Mouse (Mus musculus) thymus, postnatal 25 days (tissue): ENCODE measurements around the gene Ttc4.

Experiments used
- DNase-seq: peaks from one replicate; pipeline ENCODE4 v3.0.0; 2022

Ttc4 gene

DNA sequence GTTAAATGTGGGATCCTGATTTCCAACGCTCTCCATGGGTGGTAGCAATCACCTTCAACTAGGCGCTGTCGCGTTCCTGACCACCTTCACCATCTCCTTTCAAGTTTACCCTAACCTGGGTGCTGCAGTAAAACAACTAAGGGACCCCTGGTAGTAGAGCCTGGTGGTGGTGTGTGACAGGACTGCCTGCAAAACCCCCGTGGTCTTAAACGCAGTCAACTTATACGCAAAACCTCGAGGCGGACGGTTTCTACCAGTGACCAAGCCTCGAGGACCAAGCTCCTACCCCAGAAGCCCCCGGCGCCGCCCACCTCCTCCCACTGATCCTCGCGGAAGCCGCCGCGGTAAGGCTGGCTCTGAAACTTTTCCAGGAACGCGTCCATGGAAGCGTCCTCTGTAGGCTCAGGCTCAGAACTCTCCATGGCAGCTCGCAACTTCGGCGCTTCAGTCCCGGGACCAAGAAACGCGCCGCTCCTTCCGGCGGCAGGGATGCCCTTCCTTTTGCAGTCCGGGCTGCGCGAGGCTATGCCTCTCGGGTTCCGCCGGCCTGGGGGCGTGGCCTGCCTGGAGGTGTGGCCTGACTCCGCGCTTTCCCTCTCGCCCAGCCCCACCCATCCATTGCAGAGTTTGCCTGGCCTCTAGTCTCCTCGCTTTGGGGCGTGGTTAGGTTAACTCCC lies at the start of gene Ttc4:
Ttc4 (minus strand) TSS at position 503 of the 677 bp plus-strand sequence.
- peak; percentile 91 for DNase-seq

DNA sequence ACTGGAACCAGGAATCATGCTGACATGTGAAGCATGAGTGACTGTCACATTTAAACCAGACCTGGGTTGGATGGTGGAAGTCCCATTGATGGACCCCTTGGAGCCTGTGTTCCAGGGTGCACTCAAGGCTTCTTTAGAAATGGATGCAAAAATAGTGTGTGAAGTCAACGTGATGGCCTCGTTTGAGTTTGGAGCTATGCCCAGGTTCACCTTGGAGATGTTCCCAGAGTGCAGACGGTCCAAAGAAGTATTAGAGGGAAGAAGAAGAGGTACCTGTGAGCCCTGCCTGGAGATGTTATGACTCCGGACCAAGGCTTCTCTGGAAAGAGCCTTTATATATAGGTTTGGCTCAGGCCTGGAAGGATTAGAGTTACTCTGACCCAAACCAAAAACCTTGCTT lies 41.9 kb upstream of the Ttc4 start:
- no peak for DNase-seq

GRCm38 (mm10) chr4:106713622-106714021 lies 34.9 kb upstream of the Ttc4 start:
- DNase-seq = no peak

DNA sequence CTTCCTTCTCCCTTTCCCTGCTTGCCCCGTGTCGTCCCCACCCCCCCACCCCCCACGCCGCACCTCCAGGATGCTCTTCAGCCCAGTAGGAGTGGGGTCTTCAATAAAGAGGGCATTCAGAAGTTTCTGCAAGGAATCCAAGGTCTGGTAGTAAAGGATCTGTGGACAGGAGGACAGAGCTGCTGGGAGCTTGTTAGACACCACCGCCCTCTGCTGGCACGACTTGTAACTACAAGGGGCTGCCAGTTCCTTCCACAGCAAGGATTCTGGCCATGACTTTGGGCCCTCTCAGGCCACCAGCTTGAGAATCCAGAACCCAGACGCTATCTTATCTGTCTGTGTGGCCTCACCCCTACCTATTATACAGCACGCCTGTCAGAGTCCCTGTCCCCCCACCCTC lies 29.7 kb upstream of the Ttc4 start:
- peak; percentile 74 for DNase-seq

DNA sequence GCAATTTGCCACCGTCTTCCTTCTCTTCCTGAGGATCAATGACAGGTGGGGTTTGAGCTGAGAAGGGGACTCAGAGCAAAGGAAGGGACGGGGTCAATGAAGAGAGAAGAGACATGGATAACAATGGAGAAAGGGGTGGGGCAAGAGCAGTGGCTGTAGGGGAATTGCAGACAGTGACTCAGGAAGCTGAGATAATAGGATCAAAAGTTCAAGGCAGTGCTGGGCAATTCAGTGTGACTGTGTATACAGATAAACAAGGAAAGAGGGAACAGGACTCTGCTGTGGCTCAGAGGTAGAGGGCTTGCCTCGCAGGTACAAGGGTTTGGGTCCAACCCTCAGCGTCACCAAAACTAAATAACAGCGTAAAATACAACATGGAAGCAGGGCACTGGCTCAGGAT lies 29.2 kb upstream of the Ttc4 start:
- no peak for DNase-seq

DNA sequence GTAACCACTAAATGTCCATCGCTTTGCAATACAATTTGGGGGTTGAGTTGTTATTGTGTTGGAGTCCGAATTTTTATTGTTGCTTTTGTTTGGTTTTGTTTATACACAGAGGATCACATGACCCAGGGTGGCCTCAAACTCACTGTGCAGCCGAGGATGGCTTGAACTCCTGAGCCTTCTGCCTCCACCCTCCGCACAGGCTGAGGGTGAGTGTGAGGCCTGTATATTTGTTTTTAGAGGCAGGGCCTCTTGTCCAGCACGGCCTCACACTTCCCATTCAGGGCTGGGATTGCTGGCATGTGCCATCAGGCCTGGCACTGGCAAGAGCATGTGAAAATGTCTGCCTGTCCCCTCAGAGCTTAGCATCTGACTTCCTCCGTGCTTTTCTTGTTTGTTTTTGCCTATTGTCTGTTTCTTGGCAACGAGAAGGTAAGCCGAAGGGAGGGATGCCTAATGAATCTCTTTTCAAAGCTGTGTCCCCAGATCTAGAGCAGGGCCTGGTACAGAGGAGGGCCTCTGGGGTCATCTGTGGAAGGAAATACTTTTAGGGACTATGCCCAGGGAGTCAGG lies 26.4 kb upstream of the Ttc4 start:
- DNase-seq = no peak

- DNase-seq = no peak
Observed at GRCm38 (mm10) chr4:106704416-106704815, 25.7 kb upstream of the Ttc4 start.

GRCm38 (mm10) chr4:106703956-106704355 lies 25.2 kb upstream of the Ttc4 start:
- DNase-seq = no peak

DNA sequence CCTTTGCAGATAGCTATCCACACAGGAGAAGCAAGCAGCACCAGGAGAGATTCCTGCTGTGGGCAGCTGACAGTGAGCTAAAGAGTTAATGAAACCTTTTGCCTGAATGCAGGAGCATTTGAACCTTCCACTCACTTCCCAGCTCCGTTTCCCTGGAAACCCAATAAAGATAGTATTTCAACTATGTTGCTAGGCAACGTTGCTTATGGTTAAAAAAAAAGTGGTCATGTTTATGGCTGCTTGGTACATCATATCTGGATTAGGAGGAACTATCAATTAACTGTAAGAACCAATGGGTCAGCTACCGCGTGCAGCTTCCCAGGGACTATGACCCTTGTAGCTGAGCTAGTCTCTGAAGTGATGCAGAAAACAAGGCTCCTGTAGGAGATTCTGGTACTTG lies 22.1 kb upstream of the Ttc4 start:
- DNase-seq = no peak

- DNase-seq = peak; percentile 31
Observed at GRCm38 (mm10) chr4:106699989-106700388, 21.2 kb upstream of the Ttc4 start.

DNA sequence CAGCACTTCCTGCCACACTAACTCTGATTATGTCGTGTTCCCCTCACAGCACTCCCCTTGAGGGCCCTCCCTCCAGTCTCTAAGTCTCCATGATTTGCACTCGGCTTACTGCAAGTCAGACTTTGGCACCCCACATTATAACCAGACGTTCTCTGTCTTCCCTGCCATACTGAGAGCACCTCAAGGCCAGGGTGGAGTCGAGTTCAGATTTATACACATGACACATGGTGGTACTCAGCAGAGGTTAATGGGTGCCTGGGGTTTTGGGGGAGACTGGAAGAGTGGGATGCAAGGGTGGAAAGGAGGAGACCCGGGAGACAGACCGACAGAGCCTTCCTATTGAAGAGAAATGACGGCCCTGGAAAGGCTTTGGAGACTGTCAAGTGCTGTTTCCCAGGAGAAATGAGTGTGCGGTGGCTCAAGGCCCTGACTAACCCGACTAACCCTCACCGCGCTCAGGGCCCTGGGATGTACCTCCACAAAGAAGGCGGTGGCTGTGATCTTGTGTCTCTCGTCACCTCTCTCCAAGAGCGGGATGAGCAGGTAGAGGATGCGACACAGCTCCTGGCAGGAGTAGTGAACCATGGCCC lies 15.2 kb upstream of the Ttc4 start:
- DNase-seq = no peak

GRCm38 (mm10) chr4:106688636-106689296 lies 10.0 kb upstream of the Ttc4 start:
- no peak for DNase-seq

- DNase-seq = no peak
Observed at GRCm38 (mm10) chr4:106680955-106681354, 2.2 kb upstream of the Ttc4 start.

DNA sequence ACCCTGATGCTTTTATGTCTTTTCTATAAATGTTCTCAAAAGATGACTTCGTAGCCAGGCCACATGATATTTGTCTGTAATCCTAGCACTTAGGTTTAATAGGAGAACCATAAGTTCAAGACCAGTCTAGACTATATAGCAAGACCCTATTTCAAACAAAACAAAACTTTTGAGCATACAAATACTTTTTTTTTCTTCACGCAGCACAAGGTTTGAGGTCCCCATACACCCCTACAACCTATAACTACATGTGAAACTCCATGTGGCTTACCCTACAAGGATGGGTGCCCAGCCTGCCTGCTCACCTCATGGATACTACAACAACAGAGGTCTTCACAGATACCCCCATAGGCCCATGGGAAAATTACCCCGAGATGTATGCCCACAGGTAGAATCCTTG lies 408 bp upstream of the Ttc4 start:
- no peak for DNase-seq

DNA sequence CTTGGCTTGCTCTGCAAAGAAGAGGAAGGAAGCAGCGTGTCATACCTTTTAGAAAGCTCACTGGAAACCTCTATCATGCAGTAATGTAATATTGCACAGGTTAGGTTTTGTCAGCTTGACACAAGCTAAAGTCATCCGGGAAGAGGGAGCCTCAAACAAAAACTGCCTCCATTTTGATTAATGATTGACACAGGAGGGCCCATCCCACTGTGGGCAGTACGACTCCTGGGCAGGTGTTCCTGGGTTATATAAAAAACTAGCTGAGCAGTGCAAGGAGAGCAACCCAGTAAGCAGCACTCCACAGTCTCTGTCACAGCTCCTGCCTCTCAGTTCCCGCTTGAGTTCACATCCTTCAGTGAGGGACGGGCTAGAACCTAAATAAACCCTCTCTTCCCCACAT lies 2.0 kb downstream of the Ttc4 start:
- DNase-seq = no peak

DNA sequence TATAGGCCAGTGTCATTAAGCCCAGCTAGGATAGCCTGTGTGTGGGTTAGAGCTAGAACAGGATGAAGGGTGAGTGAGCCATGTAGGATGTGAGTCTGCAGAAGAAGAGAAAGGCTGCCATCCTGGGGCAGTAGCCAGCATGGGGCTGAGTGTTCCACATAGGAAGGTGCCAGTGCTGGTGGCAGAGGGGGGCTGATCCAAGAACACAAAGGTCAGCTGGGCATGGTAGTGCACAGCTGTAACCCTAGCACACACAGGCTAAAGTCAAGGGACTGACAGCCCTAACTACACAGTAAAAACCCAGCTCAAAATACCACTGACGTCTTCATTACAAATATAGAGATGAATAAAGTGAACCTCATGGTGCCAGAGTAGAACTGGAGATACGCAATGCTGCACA lies 12.2 kb downstream of the Ttc4 start:
- DNase-seq = no peak

DNA sequence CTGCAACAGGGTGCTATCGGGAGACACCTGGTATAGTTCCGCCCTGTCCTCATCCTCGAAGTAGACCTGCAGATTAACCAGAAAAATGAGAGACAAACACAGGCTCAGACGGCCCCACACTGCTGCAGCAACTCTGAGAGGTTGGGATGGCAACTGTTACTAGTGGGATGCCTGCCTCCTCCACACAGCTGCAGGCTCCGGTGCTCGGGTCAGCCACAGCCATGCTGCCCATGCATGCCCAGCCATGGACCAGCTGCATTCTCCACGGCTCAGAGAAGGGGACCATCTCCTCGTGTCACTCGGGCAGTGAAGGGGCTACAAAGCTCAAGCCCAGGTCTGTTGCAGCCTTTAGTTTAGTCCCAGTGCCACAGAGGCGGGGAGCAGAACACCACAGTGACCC lies 13.1 kb downstream of the Ttc4 start:
- no peak for DNase-seq

DNA sequence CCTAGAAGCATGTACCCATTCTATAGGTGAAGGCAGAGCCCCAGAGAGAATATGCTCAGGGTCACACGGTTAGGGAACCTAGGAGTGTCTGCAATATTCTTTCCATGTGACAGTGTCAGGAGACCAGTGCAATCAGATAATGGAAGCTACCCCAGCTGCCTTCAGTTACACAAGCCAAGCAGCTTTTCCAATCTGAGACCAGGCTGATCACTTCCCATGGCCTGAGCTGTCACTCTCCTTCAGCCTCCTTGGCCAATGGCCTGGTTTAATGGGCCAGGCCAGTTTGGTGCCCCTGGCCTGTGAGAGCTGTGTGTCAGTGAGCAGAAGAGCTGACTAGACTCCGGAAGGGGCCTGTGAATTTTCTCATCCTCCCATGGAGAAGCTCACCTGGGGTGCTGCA lies 13.5 kb downstream of the Ttc4 start:
- DNase-seq = no peak

GRCm38 (mm10) chr4:106664697-106665096 lies 14.0 kb downstream of the Ttc4 start:
- no peak for DNase-seq

GRCm38 (mm10) chr4:106663956-106664470 lies 14.7 kb downstream of the Ttc4 start:
- no peak for DNase-seq

GRCm38 (mm10) chr4:106655681-106656080 lies 23.1 kb downstream of the Ttc4 start:
- no peak for DNase-seq

GRCm38 (mm10) chr4:106653051-106653450 lies 25.7 kb downstream of the Ttc4 start:
- DNase-seq = no peak

DNA sequence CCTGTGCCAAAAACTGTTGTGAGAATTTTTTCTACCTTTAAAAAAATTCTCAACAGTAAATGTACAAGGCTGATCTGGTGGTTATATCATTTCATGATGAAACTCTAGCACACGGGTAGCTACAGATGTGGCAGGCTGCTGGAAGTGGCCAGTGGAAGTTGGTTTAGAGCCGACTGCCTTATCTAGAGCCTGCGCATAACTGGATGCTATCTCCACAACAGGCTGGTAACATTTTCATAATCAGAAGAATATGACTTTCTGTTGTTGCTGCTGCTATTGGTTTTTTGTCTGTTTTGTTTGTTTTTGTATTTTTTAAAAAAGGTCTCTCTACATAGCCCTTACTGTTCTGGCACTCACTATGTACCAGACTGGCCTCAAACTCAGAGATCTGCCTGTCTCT lies 26.2 kb downstream of the Ttc4 start:
- no peak for DNase-seq
